Comparison of ENCODE assay signal across 8 mouse cellular contexts in genomic region chr1:86520361-86520760, GRCm38 (mm10). TPM values are rescaled to one million over a fixed set of nuclear protein-coding genes. Genes with fewer than 3 reads are reported as not detected.
DNase-seq lines count a peak whose midpoint lies in the region; ATAC-seq and TF ChIP-seq lines count a peak whose summit lies in the region.
"Had no signal": no experiment of that assay in that cellular context is flagged by ENCODE, and none has a peak within 500 bp of the region (broad histone marks: within the 10 kb centered on the region; RNA-seq: fewer than 3 reads in every experiment).

No protein-coding gene starts in this region.

- no peaks in the 10 kb centered on the region for H3K27me3 ChIP-seq in kidney, adult 2 months (replicated peaks; ENCODE audit: control insufficient read depth, insufficient read depth, low read length)
- no peaks in the 10 kb centered on the region for H3K27me3 ChIP-seq in kidney, embryonic 14.5 days (ENCODE audit: control insufficient read depth, insufficient read depth, low read length)
- no peaks in the 10 kb centered on the region for H3K27me3 ChIP-seq in ES-Bruce4 (ENCODE audit: control insufficient read depth, insufficient read depth, low read length, poor library complexity, severe bottlenecking)
- H3K27me3 ChIP-seq in forebrain, embryonic 15.5 days = no peaks in the 10 kb centered on the region
- H3K27me3 ChIP-seq: embryonic facial prominence, embryonic 13.5 days had no signal

- TF ChIP-seq EP300 in ES-Bruce4 (IDR thresholded peaks at IDR 0.05; ENCODE audit: insufficient read depth, low read depth, low read length) = no peak

- no peak overlapping the region for H3K4me2 ChIP-seq in kidney, embryonic 14.5 days (replicated peaks; ENCODE audit: low read depth, low read length)
- no peak overlapping the region for H3K4me2 ChIP-seq in forebrain, embryonic 15.5 days (replicated peaks)
- H3K4me2 ChIP-seq: embryonic facial prominence, embryonic 13.5 days had no signal

- H3K27ac ChIP-seq in kidney, adult 2 months (ENCODE audit: insufficient read depth, low read depth, low read length) = no peak overlapping the region
- H3K27ac ChIP-seq in kidney, embryonic 14.5 days (ENCODE audit: low read depth, low read length) = no peak overlapping the region
- no peak overlapping the region for H3K27ac ChIP-seq in ES-Bruce4 (ENCODE audit: insufficient read depth, low read length)
- no peak overlapping the region for H3K27ac ChIP-seq in forebrain, embryonic 15.5 days (replicated peaks)
- H3K27ac ChIP-seq: embryonic facial prominence, embryonic 13.5 days had no signal

- peak; percentile 78 for TF ChIP-seq CTCF in kidney, adult 2 months (conservative IDR thresholded peaks at IDR 0.05; ENCODE audit: insufficient read depth, insufficient read length, low read depth, low read length)
- peak; percentile 44 for TF ChIP-seq CTCF in ES-Bruce4 (IDR thresholded peaks at IDR 0.05; ENCODE audit: low read depth, low read length)

- no peak overlapping the region for H3K4me3 ChIP-seq in kidney, adult 2 months (ENCODE audit: insufficient read depth, low read depth, low read length)
- H3K4me3 ChIP-seq in kidney, embryonic 14.5 days (ENCODE audit: low read length) = no peak overlapping the region
- H3K4me3 ChIP-seq in ES-Bruce4 (ENCODE audit: low read depth, low read length) = no peak overlapping the region
- H3K4me3 ChIP-seq in forebrain, embryonic 15.5 days = no peak overlapping the region
- H3K4me3 ChIP-seq: embryonic facial prominence, embryonic 13.5 days had no signal

- DNase-seq in kidney, adult 2 months = peak; percentile 85
- DNase-seq in adrenal gland, postnatal 14 days = peak; percentile 70
- peak; percentile 82 to 88 for DNase-seq in kidney, postnatal 4 days

- ATAC-seq in kidney, embryonic 14.5 days (ENCODE audit: low FRiP score, low TSS enrichment) = no peak
- no peak for ATAC-seq in frontal cortex, adult (ENCODE audit: low TSS enrichment)
- no peak for ATAC-seq in forebrain, embryonic 15.5 days (replicated peaks)

- H3K9me3 ChIP-seq in kidney, embryonic 14.5 days (ENCODE audit: control insufficient read depth, low read length) = no peaks in the 10 kb centered on the region
- no peaks in the 10 kb centered on the region for H3K9me3 ChIP-seq in ES-Bruce4 (replicated peaks; ENCODE audit: control insufficient read depth, insufficient read depth, low read length, poor library complexity, severe bottlenecking)
- no peaks in the 10 kb centered on the region for H3K9me3 ChIP-seq in forebrain, embryonic 15.5 days
- H3K9me3 ChIP-seq: embryonic facial prominence, embryonic 13.5 days had no signal

- TF ChIP-seq POLR2A in kidney, adult 2 months (IDR thresholded peaks at IDR 0.05; ENCODE audit: low read depth, low read length) = no peak
- no peak for TF ChIP-seq POLR2A in ES-Bruce4 (IDR thresholded peaks at IDR 0.05; ENCODE audit: insufficient read depth, low read length)

- H3K9ac ChIP-seq in kidney, embryonic 14.5 days (ENCODE audit: low read depth, low read length) = no peak overlapping the region
- H3K9ac ChIP-seq in ES-Bruce4 (ENCODE audit: low read depth, poor library complexity, severe bottlenecking) = no peak overlapping the region
- H3K9ac ChIP-seq in forebrain, embryonic 15.5 days (replicated peaks) = no peak overlapping the region
- H3K9ac ChIP-seq: embryonic facial prominence, embryonic 13.5 days had no signal

- H3K4me1 ChIP-seq in kidney, adult 2 months (ENCODE audit: control insufficient read depth, insufficient read depth, low read length) = peaks cover 6% of the 10 kb centered on the region; the same call in 1 of the 2 replicates
- peaks cover 16% of the 10 kb centered on the region; the same call in 1 of the 2 replicates for H3K4me1 ChIP-seq in kidney, embryonic 14.5 days (ENCODE audit: control insufficient read depth, insufficient read depth, low read length)
- peaks cover 4% of the 10 kb centered on the region for H3K4me1 ChIP-seq in ES-Bruce4 (ENCODE audit: control insufficient read depth, insufficient read depth, low read length)
- H3K4me1 ChIP-seq in forebrain, embryonic 15.5 days = peaks cover 16% of the 10 kb centered on the region

- H3K36me3 ChIP-seq in kidney, adult 2 months (ENCODE audit: control insufficient read depth, insufficient read depth, low read length) = no peaks in the 10 kb centered on the region
- no peaks in the 10 kb centered on the region for H3K36me3 ChIP-seq in kidney, embryonic 14.5 days (ENCODE audit: control insufficient read depth, insufficient read depth, low read length)
- H3K36me3 ChIP-seq in ES-Bruce4 (ENCODE audit: control insufficient read depth, insufficient read depth, low read length, poor library complexity, severe bottlenecking) = no peaks in the 10 kb centered on the region
- no peaks in the 10 kb centered on the region for H3K36me3 ChIP-seq in forebrain, embryonic 15.5 days
- H3K36me3 ChIP-seq: embryonic facial prominence, embryonic 13.5 days had no signal

- 43% methylated on average over 7 of the region's 7 CpGs for WGBS in kidney, adult 2 months
- 40% methylated on average over 7 of the region's 7 CpGs for WGBS in kidney, embryonic 14.5 days
- WGBS in forebrain, embryonic 15.5 days = 44% methylated on average over 7 of the region's 7 CpGs

RNA-seq across cellular contexts. Expression of gene Ptma, which starts 6.2 kb away (rescaled TPM):
- 622 and 651 TPM in 2 replicates for polyA plus RNA-seq in kidney, adult 2 months (2012; rRNA removed)
- 3,750 and 4,450 TPM in 2 replicates for polyA plus RNA-seq in kidney, embryonic 14.5 days (2014; fragmentation: Nextera tagmentation; extraction: Ambion mirVana)
- polyA plus RNA-seq in ES-Bruce4 (2011; ENCODE audit: insufficient read depth, insufficient read length, low read depth, missing spikeins) = 3,893 and 3,930 TPM in 2 replicates
- total RNA-seq in adrenal gland, postnatal 14 days (2021) = 806 and 848 TPM in 2 replicates
- polyA plus RNA-seq in forebrain, embryonic 15.5 days (2015; fragmentation: Nextera tagmentation; extraction: Ambion mirVana) = 2,368 and 2,448 TPM in 2 replicates
